Mouse (Mus musculus) cortical plate, adult 2 months (tissue): ENCODE results near the gene Sbk3. TPM values are rescaled to one million over a fixed set of nuclear protein-coding genes. Genes with fewer than 3 reads are reported as not detected.
"Not testable (repeated sequence)": the region's sequence is repeated elsewhere in the genome, so short reads cannot be mapped to it uniquely, and the experiment has no call there.

ENCODE experiments used
- H3K27ac ChIP-seq: fragments of 200-500 bp; 2 replicates; pipeline ENCODE4 v1.5.1; 2012; ENCODE audit warnings: low read length, control low read depth, inconsistent platforms; ENCODE audit not compliant: insufficient read depth
- H3K4me1 ChIP-seq: fragments of 200-500 bp; 2 replicates; pipeline ENCODE4 v1.6.1; 2011; ENCODE audit warnings: low read length; ENCODE audit not compliant: control insufficient read depth, insufficient read depth
- H3K4me3 ChIP-seq: fragments of 200-500 bp; 2 replicates; pipeline ENCODE4 v1.5.1; 2011; ENCODE audit warnings: mild to moderate bottlenecking, low read length, control low read depth; ENCODE audit not compliant: insufficient read depth
- CTCF ChIP-seq: fragments of 200-500 bp; IDR thresholded peaks from 2 replicates; pipeline ENCODE4 v1.5.1; 2011; ENCODE audit warnings: mild to moderate bottlenecking, control low read depth, low read length; ENCODE audit not compliant: insufficient read depth; ENCODE audit errors: extremely low read depth
- POLR2A ChIP-seq: fragments of 200-500 bp; IDR thresholded peaks from 2 replicates; pipeline ENCODE4 v1.6.1; 2011; ENCODE audit warnings: mild to moderate bottlenecking, low read length, control low read depth; ENCODE audit not compliant: insufficient read depth; ENCODE audit errors: extremely low read depth
- polyA plus RNA-seq: library from polyadenylated mRNA; depleted of rRNA; stranded (reverse); fragments of >200 nt; gene quantifications from 2 replicates; pipeline ENCODE4 v1.2.3, GENCODE M21; 2012

Sbk3 gene
- polyA plus RNA-seq, 1 experiment = 1.2 TPM

DNA sequence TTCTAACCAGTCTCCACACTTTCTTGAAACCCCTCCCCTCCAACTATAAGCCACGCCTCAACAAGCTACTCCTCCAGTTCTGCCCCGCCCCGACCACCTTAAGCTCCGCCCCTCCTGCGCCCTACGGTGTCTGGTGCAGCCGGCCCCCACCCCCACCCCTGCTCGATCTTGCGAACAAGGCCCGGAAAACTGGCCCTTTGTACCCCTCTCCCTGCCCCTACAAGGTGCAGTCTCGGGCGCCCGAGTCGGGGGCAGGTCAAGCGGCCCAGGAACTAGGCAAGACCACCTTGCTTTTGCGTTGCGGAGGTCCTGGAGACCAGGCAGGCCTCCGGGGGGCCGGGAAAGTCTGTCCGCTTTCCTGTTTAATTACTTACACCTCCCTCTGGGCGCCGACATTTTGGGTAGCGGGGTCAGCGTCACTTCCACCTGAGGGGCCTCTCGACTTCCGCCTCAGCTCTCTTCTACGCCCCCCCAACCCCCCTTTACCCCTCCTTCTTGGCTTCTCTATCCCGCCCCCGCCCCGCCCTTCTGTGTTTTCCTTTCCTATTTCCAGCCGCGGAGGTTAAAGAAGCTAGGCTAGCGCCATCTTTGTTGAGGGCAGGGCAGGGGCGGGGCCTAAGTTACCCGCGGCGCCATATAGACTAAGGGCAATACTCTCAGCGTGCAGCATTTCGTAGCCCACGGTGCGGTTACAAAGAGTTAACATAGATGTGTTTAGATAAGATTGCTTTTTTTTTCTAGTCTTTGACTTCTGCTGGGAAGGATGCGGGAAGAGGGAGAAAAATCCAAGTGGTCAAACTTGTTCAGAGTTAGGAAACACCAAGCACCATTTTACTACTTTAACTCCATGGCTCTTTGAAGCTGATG lies 43.5 kb upstream of the Sbk3 start, which contains the start of the genes Zfp524 and Fiz1:
Zfp524 (plus strand) TSS at position 165 of the 867 bp plus-strand sequence.
Fiz1 (minus strand) TSS at position 447 of the 867 bp plus-strand sequence.
- TF ChIP-seq POLR2A (0 out of 2 replicates have a peak, but pooled peaks have one; percentile 41), CTCF (no peak)
- Histone ChIP-seq H3K4me1 (no peaks in the 10 kb centered on the region), H3K27ac (peak within 1 kb of the TSS; percentile 99), H3K4me3 (peak within 1 kb of the TSS; percentile 39)

DNA sequence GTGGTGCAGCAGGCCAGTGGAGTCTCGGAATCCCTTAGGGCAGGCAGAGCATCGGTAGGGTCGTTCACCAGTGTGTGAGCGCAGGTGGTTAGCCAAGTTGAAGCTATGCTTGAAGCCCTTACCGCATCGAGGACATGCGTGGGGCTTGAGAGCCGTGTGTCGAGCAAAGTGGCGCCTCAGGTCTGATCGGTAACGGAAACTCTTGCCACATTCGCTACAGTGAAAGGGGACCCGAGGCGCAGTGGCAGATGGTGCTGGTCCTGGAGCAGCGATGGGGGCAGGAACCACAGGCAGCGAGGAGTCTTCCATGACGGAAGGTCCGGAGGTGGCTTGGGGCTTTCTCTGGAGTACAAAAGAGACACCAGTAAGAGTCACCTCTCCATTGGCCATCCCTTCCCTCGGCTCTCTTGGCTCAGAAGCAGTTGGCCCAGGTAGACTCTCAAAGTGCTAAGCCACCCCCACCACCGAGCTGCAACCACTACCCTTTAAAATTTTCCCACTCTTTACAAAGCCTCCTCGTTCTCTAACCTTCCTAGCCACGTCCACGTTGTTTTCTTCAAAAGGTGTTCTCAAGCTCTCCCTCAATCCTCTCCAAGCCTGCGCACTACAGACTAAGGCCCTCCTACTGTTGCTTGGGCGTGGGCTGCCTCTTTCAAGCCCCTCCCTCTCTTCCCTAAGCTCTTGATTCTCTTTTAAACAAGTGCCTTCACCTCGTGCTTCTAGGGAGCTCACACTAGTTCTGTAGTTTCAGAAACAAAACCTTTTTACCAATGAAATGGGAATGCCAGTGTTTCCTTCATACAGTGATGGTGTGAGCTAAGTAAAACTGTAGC lies 41.9 kb upstream of the Sbk3 start:
- TF ChIP-seq CTCF (no peak), POLR2A (no peak)
- Histone ChIP-seq H3K27ac (no peak overlapping the region), H3K4me3 (no peak overlapping the region), H3K4me1 (no peaks in the 10 kb centered on the region)

GRCm38 (mm10) chr7:5008229-5008628 lies 37.3 kb upstream of the Sbk3 start:
- H3K4me3 ChIP-seq = no peak overlapping the region
- H3K27ac ChIP-seq = no peak overlapping the region
- TF ChIP-seq POLR2A = no peak
- TF ChIP-seq CTCF = no peak
- H3K4me1 ChIP-seq = no peaks in the 10 kb centered on the region

DNA sequence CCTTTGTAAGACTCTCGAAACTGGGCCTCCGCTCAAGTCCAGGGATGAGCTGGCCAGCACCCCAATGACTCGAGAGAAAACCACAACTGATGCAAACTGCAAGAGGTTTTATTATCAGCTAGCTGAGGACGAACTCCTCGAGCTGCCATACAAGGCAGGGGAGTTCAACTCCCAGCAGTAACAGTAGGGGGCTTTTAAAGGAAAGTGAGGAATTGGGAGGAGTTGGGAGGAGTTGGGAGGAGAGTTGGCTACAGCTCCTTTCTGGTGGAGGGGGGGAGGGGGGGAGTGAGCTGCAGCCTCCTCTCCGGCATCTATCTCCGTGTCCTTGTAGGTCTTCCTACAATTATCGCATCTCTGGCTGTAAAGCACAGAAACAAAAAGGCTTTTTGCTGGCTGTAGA lies 31.9 kb upstream of the Sbk3 start:
- H3K4me1 ChIP-seq, H3K4me3 ChIP-seq, H3K27ac ChIP-seq: not testable (repeated sequence)

DNA sequence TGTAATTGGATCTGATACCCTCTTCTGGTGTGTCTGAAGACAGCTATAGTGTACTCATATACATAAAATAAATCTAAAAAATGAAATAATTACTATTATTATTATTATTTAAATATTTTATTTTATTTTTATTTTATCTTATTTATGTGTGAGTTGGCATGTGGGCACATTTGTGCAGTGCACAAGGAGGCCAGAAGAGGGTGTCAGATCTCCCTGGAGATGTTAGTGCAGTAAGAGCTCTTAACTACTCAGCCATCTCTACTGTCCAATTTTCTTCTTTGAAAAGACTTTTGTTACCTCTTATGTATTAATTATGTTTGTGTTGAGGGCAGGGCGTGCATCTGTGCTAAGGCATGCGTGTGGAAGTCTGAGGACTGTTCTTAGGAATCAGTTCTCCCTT lies 28.9 kb upstream of the Sbk3 start:
- H3K27ac ChIP-seq = no peak overlapping the region
- TF ChIP-seq POLR2A (no peak), CTCF (peak; percentile 40)

DNA sequence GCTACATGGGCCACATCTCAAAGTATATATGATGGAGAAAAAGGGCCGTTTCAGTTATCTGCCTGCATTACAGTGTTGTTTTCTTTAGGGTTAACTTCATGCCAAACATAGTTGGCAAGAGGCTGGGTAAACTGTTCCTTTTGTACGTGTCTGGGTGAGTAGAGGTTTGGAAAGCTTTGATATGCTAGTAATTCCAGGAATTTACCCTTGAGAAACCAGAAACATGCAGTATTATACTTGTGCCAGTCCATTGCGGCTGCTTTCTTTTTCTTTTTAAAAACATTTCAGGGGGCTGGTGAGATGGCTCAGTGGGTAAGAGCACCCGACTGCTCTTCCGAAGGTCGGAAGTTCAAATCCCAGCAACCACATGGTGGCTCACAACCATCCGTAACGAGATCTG lies 26.0 kb upstream of the Sbk3 start:
- H3K4me3 ChIP-seq = peak overlapping the region; percentile 72
- H3K4me1 ChIP-seq = no peaks in the 10 kb centered on the region
- TF ChIP-seq POLR2A (no peak), CTCF (no peak)
- peak overlapping the region; percentile 3; the same call in 1 of the 2 replicates for H3K27ac ChIP-seq

More for the DNA sequence above, 28.9 kb upstream of the Sbk3 start:
- no peaks in the 10 kb centered on the region for H3K4me1 ChIP-seq
- no peak overlapping the region for H3K4me3 ChIP-seq

GRCm38 (mm10) chr7:4996003-4996895 lies 25.3 kb upstream of the Sbk3 start, which contains the start of gene Zfp579:
Gene Zfp579 (minus strand): TSS chr7:4996158.
- TF ChIP-seq CTCF (no peak), POLR2A (peak; percentile 79)
- H3K4me1 ChIP-seq = no peaks in the 10 kb centered on the region

DNA sequence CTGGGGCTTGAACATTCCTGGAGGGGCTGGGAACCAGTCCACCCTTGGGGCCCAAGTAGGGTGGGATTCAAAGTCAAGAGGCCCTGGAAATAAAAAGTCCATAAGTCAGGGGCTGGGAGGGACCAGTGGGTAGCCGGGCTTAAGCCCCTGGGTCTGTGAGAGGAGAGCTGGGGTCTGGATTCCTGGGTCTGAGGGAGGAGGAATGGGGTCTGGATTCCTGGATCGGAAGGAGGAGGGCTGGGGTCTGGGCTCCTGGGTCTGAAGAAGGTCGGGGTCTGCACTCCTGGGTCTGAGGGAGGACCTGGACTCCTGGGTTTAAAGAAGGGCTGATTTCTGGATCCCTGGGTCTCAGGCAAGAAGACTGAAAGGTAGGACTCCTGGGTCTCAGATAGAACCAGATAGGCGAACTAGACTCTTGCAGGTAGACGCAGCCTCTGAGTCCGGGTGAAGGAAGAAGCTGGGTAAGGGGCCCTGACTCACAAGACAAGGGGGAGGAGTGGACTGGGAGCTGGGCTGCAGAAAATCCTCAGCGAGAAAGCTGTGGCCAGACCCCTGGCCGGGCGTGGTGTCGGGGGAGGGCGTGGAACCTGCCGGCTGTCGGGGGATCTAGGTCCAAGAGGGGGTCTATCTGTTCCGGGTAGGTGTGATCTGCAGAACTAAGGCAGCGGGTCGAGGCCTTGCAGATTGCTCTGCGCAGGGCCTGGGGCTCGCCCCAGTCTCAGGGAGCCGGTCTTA lies 24.5 kb upstream of the Sbk3 start:
- no peaks in the 10 kb centered on the region for H3K4me1 ChIP-seq
- H3K27ac ChIP-seq = peak overlapping the region; percentile 26
- TF ChIP-seq CTCF = no peak
- no peak for TF ChIP-seq POLR2A
- H3K4me3 ChIP-seq = peak overlapping the region; percentile 72

More at GRCm38 (mm10) chr7:4996003-4996895, 25.3 kb upstream of the Sbk3 start, which contains the start of gene Zfp579:
- peak within 1 kb of the TSS; percentile 26 for H3K27ac ChIP-seq
- peak within 1 kb of the TSS; percentile 72 for H3K4me3 ChIP-seq
